Mouse (Mus musculus) right cerebral cortex, postnatal 4 days (tissue): ENCODE data around the gene Mocs2.
A peak's percentile ranks its signal among the peaks of the same experiment; 100 is the strongest.

ENCODE experiments used
- DNase-seq: peaks from one replicate; pipeline ENCODE4 v3.0.0-alpha.2; 2022

The Mocs2 gene

GRCm38 (mm10) chr13:114817751-114818360, at the start of gene Mocs2:
Mocs2 (plus strand) TSS chr13:114818236.
- DNase-seq = peak; percentile 96

DNA sequence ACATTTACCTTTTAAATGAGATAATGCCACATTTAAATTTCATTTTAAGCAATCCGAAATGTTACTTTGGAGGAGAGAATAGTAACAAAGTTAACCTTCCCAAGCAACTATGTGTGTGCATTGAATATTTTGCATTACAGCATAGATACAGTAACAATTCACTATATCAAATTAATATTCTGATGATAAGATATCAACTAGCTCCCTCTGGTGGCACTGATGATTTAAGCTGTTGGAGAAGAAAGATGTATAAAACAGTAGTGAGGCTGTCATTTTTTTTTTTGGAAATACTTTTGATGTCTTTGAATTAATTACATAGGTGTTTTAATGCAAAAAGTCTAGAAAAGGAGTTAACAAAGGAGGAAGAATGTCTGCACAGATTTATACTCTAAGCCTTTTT, 26.5 kb upstream of the Mocs2 start:
- peak; percentile 16 for DNase-seq

DNA sequence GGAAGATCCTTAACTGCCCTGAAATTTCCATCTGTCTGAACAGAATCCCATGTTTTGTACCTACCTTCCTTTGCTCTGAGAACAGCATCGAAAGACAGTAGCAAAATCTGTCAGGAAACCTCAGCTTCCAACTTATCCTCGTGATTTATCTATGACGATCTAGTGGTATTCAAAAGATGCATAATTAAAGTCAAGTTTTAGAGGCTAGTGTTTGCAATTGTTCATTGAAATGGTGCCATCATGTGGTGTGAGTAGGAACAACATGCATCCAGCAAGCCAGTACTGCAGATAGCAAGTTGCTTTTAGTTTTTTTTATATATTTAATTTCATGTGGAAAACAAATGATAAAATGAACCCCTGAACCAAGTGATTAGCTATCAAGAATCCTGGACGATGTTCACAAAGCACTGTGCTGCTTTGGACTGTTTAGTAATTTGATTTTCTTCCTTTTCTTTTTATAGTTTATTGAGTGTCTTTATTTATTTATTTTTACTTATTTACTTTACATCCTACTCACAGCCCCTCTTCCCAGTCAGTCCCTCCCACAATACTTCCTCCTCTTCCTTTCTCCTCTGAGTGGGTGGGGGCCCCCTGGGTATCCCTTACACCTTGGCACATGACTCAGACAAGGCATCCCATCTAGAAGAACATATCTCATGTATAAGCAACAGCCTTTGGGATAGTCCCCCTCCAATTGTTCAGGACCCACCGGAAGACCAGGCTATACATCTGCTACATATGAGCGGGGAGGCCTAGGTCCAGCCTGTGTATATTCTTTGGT, 24.6 kb upstream of the Mocs2 start:
- peak; percentile 77 for DNase-seq

DNA sequence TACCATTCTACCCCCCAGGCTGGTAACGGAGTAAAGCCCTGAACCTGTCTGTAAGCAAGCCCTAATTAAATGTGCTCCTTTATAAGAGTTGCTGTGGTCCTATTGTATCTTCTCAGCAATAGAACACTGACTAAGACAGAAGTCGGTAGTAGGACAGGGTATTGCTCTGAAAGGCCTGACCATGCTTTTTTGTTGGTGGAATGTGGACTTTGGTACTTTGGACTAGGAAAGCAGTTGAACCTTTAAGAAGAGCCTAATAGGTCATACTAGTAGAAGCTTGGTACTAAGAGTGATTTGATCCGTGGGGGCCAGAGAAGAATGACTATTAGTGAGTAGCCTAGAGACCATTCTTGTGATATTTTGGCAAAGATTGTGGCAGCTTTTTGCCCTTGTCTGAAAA, 16.2 kb upstream of the Mocs2 start:
- no peak for DNase-seq

- DNase-seq = no peak
These were observed 15.1 kb upstream of the Mocs2 start for GRCm38 (mm10) chr13:114802971-114803370.

DNA sequence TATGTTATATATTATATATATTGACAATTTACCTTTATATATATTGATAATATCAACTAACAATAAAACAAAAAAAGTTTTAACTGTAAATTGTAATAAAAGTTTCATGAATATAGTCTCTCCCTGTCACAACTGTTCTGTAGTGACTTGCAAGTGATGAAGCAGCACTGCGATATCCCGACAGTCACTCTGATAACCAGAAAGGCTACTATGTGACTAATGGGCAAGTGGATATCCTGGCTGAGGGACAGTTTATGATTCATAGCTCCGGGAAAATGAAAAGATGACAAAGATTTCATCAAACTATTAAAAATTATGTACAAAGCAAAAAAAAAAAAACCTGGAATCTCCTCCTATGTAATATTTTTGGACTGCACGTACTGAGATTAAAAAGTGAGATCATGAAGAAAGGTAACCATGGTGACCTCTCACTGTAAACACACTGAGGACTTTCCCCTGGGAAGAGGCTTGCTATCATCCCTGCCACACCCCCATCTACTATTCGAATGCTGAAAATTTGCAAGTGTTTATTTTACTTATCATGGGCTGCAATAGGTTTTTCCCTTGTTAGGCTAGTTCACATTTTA, 8.3 kb upstream of the Mocs2 start:
- no peak for DNase-seq

DNA sequence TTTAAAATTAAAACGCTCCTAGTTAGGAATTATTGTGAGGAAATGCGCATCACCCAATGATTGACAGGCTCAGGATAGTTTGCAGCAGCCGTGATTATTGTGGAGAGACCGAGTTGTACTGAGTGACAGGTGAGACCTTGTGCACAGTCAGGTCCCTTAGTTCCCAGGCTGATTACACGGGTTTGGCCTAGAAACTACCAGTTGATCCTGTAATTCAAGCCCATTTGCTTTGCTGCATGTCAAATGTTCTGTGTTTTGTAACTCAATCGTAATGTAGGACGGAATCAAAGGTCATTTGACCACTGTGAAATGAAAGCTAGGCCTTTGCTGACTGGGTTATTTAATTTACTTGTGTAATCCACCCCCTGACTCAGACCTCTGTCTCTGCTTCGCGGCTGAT, 477 bp downstream of the Mocs2 start:
- no peak for DNase-seq

DNA sequence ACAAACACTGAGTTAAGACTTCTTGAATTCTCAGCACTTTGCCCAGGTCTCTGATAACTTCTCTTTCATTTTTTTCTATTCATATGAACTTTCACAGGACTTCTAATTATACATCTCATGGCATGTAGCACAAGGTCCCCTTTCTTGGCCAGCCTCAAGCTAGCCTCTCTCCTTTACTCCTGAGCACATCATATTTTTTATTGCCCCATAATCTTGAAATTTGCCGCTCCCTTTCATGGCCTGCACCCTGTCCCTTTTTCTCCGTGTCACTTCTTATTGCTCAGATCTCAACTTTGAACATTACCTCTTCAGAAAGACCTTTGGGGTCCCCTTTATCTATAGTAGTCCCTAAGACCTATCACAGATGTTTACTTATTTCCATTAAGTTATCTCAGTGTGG, 4.8 kb downstream of the Mocs2 start:
- DNase-seq = no peak

GRCm38 (mm10) chr13:114825377-114825855, 7.4 kb downstream of the Mocs2 start:
- DNase-seq = no peak

DNA sequence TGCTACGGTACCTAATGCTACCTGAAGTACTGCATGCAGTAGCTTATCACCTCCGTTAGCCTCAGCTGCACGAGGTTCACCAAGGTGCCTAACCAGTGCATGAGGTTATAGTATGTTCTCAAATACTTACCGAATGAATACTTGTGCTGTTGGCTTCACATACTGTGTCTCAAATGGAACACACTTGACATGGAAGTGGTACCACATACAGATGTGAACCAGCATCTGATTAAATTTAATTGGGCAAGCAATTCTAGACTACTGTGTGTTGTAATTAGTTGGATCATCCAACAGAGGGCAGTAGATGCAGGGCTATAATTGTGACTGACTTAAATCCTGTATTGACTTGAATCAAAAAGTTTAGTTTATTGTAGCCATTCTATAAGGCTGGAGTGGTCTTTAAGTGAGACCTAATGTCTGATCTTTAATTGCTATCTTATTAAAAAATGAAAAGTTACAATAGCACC, 13.4 kb downstream of the Mocs2 start:
- DNase-seq = no peak

GRCm38 (mm10) chr13:114832761-114833160, 14.7 kb downstream of the Mocs2 start:
- no peak for DNase-seq

- no peak for DNase-seq
These were observed 15.3 kb downstream of the Mocs2 start for GRCm38 (mm10) chr13:114833351-114833750.

GRCm38 (mm10) chr13:114834580-114834979, 16.5 kb downstream of the Mocs2 start:
- DNase-seq = no peak

- DNase-seq = no peak
These were observed 19.0 kb downstream of the Mocs2 start for GRCm38 (mm10) chr13:114837061-114837460.

- DNase-seq = peak; percentile 57
These were observed 20.5 kb downstream of the Mocs2 start for GRCm38 (mm10) chr13:114838535-114838990.

- DNase-seq = no peak
These were observed 21.1 kb downstream of the Mocs2 start for GRCm38 (mm10) chr13:114839098-114839497.

DNA sequence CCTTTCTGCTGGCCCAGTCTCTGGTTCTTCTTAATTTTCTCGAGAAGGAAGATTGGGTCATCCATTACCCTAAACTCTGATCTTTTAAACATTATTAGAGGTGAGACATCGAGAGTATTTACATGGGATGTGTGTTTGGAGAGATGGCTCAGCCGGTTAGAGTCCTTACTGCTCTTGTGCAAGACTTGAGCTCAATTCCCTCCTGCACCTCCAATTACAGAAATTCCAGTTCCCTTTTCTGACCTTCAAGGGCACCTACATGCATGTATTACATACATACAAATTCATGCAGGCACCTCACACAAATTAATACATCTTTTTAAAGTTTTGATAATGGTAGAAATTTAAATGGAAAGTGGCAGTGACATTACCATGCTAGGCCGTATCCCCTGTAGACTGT, 22.5 kb downstream of the Mocs2 start:
- no peak for DNase-seq

- no peak for DNase-seq
These were observed 25.3 kb downstream of the Mocs2 start for GRCm38 (mm10) chr13:114843318-114843717.

- no peak for DNase-seq
These were observed 27.8 kb downstream of the Mocs2 start for GRCm38 (mm10) chr13:114845804-114846203.

DNA sequence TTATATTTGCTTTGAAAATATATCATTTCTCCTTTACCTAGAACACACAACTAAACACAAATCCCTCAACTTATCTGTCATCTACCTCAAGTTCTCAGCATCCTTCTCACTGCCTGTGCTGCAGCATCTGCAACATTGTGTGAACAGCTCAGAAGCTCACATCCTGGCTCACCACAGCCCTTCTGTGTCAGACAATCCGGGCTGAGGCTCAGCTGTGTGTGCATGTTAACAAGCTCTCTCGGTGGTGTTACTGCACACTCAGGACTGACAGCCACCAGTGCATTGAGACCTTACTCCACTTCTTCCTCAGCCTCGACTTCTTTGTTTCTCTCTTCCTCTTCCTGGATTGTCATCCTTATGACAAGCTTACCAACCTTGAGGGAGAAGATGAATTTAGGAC, 30.9 kb downstream of the Mocs2 start:
- DNase-seq = no peak

DNA sequence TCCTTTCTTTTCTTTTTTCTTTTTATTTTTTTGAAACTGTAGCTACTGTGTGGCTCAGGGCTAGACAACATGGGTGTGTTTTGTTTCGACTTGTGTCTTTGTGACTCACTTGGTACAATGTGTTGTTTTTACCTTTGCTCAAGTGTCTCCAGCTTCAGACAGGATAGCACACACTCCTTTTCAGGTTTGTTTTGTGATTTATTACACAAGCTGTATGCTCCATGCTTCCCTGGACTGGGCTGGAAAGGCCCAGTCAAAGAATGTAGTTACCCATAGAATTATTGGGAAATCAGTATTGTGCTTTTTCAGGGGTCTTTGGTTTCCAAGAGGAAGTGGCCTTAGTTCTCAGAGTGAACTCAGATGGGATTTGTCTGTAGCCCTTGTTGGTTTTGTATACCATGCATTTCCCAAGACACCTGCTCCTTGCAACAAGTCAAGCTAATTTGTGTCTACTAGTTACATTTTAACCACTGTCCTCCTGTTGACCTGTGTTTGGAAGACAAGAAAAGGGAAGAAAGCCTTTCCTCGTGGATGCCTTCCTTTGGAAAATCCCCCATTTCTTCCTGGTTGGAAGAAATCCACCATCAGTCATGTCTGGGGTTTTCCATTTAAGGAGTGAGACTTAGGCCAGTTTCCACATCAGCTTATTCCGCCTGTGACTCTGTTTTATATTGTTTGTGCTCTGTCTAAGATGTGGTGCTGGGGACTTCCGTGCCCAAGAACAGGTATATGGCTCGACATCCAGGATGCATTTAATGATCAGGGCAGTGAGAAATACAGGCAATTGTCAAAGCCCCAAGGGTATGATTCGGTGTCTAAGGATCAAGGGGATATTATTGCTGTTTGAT, 34.5 kb downstream of the Mocs2 start:
- DNase-seq = no peak

GRCm38 (mm10) chr13:114853152-114853551, 35.1 kb downstream of the Mocs2 start:
- DNase-seq = no peak

DNA sequence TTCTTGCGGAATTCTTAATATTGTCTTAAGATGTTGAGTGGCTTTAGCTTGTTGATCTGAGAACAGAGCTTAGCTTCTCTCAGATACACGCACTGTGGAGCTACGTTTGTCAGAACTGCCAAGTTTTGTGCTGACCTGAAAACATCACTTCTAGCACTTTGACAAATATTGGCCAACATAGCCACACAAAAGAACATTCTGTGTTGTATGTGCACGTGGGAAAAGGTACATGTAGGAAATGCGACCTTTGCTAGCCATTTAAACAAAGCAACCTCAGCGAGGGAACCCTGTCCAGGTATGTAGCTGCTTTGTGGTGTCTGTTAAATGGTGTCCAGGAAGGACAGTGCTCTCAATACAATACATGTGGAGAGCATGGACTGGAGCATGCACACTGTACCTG, 36.0 kb downstream of the Mocs2 start:
- DNase-seq = no peak
